Mouse (Mus musculus): ENCODE results near the gene Gas6. TPM values are rescaled to one million over a fixed set of nuclear protein-coding genes. Genes with fewer than 3 reads are reported as not detected.

Gas6 gene
- polyA plus RNA-seq, 1 experiment, result 77.3 TPM

- no peak for DNase-seq (ENCODE audit: low read depth, low spot score)
- 27% methylated on average over 2 of the region's 2 CpGs for WGBS
Measured at GRCm38 (mm10) chr8:13419111-13419639, 75.1 kb downstream of the Gas6 start.

GRCm38 (mm10) chr8:13415879-13416278 lies 78.4 kb downstream of the Gas6 start:
- WGBS, result 62% methylated on average over 10 of the region's 10 CpGs
- DNase-seq (ENCODE audit: low read depth, low spot score), result no peak

Other genes starting within 250 kb of the Gas6 start
- not detected in 2 replicates for gene Adprhl1, start 240.3 kb downstream of the Gas6 start, polyA plus RNA-seq (2012; rRNA removed)
- 14.9 and 15.9 TPM in 2 replicates for gene Dcun1d2, start 206.4 kb downstream of the Gas6 start, polyA plus RNA-seq (2012; rRNA removed)
- 39.8 and 60.8 TPM in 2 replicates for gene Tmco3, start 206.3 kb downstream of the Gas6 start, polyA plus RNA-seq (2012; rRNA removed)
- 58.4 and 70.1 TPM in 2 replicates for gene Tfdp1, start 155.7 kb downstream of the Gas6 start, polyA plus RNA-seq (2012; rRNA removed)
- gene Atp4b, start 97.7 kb downstream of the Gas6 start, polyA plus RNA-seq (2012; rRNA removed), result 0.23 and 0.52 TPM in 2 replicates
- not detected in 2 replicates for gene Grk1, start 89.4 kb downstream of the Gas6 start, polyA plus RNA-seq (2012; rRNA removed)
- gene Tmem255b, start 59.3 kb downstream of the Gas6 start, polyA plus RNA-seq (2012; rRNA removed), result 4.1 and 4.9 TPM in 2 replicates
- 0.07 TPM in 1 of 2 replicates, not detected in the other for gene 1700029H14Rik, start 68.0 kb upstream of the Gas6 start, polyA plus RNA-seq (2012; rRNA removed)
- gene Rasa3, start 183.1 kb upstream of the Gas6 start, polyA plus RNA-seq (2012; rRNA removed), result 20.5 and 24.6 TPM in 2 replicates
- gene Cfap97d2, start 211.4 kb upstream of the Gas6 start, polyA plus RNA-seq (2012; rRNA removed), result 0.12 and 0.15 TPM in 2 replicates